Mouse (Mus musculus) neural tube, embryonic 12.5 days (tissue): Measurements from ENCODE around the gene Rad51b. TPM values are rescaled to one million over a fixed set of nuclear protein-coding genes. Genes with fewer than 3 reads are reported as not detected.

Experiments used
- ATAC-seq: fragments of 200-750 bp; cut with Nextera tagmentation; 2 replicates; pipeline ENCODE4 v1.8.0; 2017; ENCODE audit warnings: low read depth, mild to moderate bottlenecking, moderate TSS enrichment, moderate library complexity; ENCODE audit not compliant: low FRiP score
- H3K27ac ChIP-seq: fragments of 300-500 bp; sonication (generic); 2 replicates; pipeline ENCODE4 v1.5.1; 2016
- H3K27me3 ChIP-seq: fragments of 300-500 bp; sonication (generic); replicated peaks from 2 replicates; pipeline ENCODE4 v1.6.1; 2016; ENCODE audit warnings: mild to moderate bottlenecking
- H3K36me3 ChIP-seq: fragments of 300-500 bp; sonication (generic); 2 replicates; pipeline ENCODE4 v1.6.1; 2016; ENCODE audit warnings: mild to moderate bottlenecking
- H3K4me1 ChIP-seq: fragments of 300-500 bp; sonication (generic); 2 replicates; pipeline ENCODE4 v1.6.1; 2016
- H3K4me2 ChIP-seq: fragments of 300-500 bp; sonication (generic); replicated peaks from 2 replicates; pipeline ENCODE4 v1.6.1; 2016; ENCODE audit warnings: mild to moderate bottlenecking
- H3K4me3 ChIP-seq: fragments of 300-500 bp; sonication (generic); 2 replicates; pipeline ENCODE4 v1.5.1; 2016
- H3K9ac ChIP-seq: fragments of 300-500 bp; sonication (generic); 2 replicates; pipeline ENCODE4 v1.6.1; 2016; ENCODE audit warnings: mild to moderate bottlenecking
- H3K9me3 ChIP-seq: fragments of 300-500 bp; sonication (generic); 2 replicates; pipeline ENCODE4 v1.6.1; 2016; ENCODE audit warnings: mild to moderate bottlenecking
- WGBS: fragments of 180-500 bp; shearing (Covaris S2); methylation state at CpG from one replicate; pipeline ENCODE4 v1.1.7; 2016; 5-methylcytosine and 5-hydroxymethylcytosine counted together
- polyA plus RNA-seq: library from polyadenylated mRNA; unstranded; fragments of >200 nt; fragmentation: Nextera tagmentation; extraction: Ambion mirVana; gene quantifications from 2 replicates; pipeline ENCODE4 v1.2.1, GENCODE M21; 2016

Gene Rad51b
- polyA plus RNA-seq, 1 experiment from 2014 or later = 4.5 TPM

DNA sequence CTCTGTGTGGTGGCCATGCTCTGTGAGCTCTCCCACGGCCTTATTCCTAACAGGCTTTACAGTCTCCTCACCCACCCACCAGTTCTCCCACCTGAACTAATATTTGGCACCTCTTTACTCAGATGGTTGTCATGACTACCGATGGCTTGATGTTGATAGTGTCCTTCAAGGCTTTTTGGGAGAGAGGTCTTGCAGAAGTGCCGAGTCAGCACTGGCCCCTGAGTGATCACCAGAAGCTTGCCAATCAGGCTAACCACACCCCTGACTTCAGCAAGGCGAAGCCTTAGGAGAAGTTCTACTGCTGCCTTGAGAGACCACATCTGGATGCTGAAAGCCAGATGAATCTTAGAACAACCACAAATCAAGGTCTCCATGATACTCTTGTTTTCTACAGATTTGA lies 209.3 kb downstream of the Rad51b start:
- H3K4me3 ChIP-seq = no peak overlapping the region
- no peak overlapping the region for H3K27ac ChIP-seq
- no peak overlapping the region for H3K9ac ChIP-seq
- H3K27me3 ChIP-seq = no peaks in the 10 kb centered on the region
- H3K9me3 ChIP-seq = no peaks in the 10 kb centered on the region
- no peaks in the 10 kb centered on the region for H3K36me3 ChIP-seq
- no peak overlapping the region for H3K4me2 ChIP-seq
- ATAC-seq = no peak
- H3K4me1 ChIP-seq = peaks cover 30% of the 10 kb centered on the region
- WGBS = 74% methylated on average over 4 of the region's 4 CpGs

DNA sequence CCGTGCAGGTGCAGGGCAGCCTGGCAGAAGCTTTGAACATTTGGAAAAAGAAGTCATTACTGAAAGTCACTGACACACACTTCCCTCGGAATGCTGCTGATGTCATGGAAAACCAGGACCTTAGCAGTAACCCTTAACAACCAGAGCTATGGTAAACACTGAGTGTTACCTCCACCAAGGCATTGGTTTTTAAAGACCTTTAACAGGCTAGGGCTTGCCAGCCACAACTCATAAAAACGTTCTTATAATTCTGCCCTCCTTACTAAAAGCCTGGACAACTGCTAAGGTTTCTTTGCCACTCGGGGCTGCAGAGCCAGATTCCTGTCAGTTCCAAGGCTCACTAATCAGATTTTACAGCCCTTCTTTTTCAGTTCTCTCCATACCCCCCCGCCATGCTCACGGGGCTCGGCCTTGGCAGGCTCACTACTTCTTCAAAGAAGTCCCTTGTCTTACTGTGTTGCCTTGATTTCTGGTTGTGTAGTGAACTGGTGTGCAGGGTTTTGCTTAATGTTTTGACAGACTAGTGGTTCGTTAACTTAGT lies 210.1 kb downstream of the Rad51b start:
- no peaks in the 10 kb centered on the region for H3K9me3 ChIP-seq
- H3K36me3 ChIP-seq = no peaks in the 10 kb centered on the region
- ATAC-seq = no peak
- H3K4me2 ChIP-seq = no peak overlapping the region
- H3K9ac ChIP-seq = no peak overlapping the region
- 10% methylated on average over 8 of the region's 8 CpGs for WGBS
- peaks cover 38% of the 10 kb centered on the region for H3K4me1 ChIP-seq
- H3K27ac ChIP-seq = no peak overlapping the region
- no peaks in the 10 kb centered on the region for H3K27me3 ChIP-seq
- H3K4me3 ChIP-seq = no peak overlapping the region

DNA sequence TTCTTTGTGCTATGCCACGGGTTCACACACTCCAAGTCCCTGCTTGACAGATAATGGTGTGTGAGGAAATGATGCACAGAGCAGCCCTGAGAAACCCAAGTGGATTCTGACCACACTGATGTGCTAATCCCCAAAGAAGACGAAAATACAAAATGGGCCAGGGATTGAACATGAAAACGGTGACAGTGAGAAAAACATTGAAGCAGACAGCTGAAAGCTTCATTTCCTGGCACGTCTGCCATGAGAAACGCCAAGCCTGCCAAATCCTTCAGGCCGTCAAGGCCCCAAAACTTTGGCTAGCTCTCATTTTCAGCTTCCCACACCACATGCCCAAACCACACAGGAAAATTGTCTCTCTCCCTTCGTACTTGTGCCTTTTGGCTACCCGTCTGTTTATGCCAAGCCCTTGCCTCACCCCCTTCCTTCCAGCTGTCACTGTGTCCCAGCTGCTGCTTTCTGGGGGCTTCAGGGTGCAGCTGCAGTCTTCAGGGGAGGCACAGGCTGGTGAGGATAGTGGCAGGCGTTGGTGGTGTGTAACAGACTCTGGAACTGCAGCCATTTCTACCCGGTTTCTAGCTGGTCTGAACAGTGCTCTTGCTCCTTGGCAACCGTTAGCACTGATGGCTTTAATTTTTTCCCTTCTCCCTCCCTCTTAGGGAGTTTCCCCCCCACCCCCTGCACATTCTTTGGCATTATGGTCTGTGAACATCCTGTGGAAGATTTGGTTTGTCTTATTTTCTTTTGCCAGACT lies 214.5 kb downstream of the Rad51b start:
- Histone ChIP-seq H3K9me3 (no peaks in the 10 kb centered on the region), H3K4me1 (peaks cover 26% of the 10 kb centered on the region), H3K36me3 (no peaks in the 10 kb centered on the region), H3K4me3 (no peak overlapping the region), H3K27ac (no peak overlapping the region), H3K4me2 (no peak overlapping the region), H3K9ac (no peak overlapping the region), H3K27me3 (no peaks in the 10 kb centered on the region)
- 60% methylated on average over 11 of the region's 11 CpGs for WGBS
- no peak for ATAC-seq

DNA sequence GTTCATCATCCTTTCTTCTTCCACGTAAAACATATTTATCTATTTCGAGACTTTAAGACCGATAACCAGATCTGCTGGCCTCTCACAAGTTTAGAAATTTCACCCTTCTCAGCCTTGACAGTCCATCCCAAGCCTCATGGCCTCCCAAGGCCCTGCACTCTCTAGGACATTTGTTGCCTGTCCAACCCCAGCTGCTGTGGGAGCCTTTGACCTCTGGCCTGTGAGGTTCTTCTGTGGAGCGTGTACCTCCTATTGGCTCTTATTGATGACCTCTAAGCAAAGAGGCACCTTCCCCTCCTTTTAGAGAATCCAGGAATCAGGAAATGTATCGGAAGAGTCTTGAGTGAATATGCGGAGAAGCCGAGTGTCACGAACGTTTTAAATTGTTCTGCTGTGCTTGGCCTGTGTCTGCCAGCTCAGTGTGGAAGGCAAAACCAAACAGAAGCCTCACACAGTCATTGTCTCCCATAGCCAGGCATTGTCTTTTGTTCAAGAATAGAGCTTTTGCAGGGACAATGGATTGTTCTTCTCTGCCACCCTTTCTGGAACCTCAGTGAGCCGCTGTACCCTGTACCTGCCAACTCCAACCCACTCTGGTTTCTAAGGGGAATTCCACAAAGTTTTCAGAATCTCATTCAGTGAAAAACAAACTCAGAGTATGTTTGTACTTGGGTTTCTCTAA lies 215.3 kb downstream of the Rad51b start:
- H3K27me3 ChIP-seq = no peaks in the 10 kb centered on the region
- H3K9ac ChIP-seq = no peak overlapping the region
- H3K9me3 ChIP-seq = no peaks in the 10 kb centered on the region
- H3K4me3 ChIP-seq = no peak overlapping the region
- H3K27ac ChIP-seq = no peak overlapping the region
- H3K36me3 ChIP-seq = no peaks in the 10 kb centered on the region
- no peak overlapping the region for H3K4me2 ChIP-seq
- peaks cover 20% of the 10 kb centered on the region for H3K4me1 ChIP-seq
- WGBS = 70% methylated on average over 10 of the region's 10 CpGs
- no peak for ATAC-seq

DNA sequence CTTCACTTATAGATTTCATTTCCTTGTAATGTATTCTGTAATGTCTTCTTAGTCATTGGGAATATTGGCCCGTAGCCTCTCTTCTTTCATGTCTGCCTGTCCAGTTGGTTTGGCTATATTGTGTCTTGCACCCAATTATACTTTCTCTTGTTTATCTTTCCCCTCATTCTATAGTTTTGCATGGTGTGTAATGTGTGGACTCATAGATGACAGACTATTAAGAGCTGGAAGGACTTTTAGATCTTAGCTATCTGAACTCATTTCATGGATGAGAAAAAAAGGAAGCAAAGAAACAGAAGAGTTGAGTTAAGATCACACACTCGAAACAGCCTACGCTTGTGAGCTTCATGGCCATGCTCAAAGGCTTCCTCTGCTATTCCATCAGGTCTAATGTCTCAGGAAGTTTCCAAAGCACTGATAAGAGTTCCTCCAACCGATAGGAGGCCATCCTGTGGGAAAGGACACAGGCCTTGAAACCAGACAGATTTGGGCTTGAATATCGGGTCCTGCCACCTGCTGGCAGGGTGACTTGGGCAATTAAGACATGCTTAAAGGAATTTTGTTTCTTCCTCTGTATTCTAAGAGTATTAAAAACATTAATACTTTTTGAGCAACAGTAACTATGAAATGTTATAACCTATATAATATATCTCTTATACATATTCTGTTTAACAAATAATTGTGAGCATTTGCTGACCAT lies 216.1 kb downstream of the Rad51b start:
- Histone ChIP-seq H3K9ac (no peak overlapping the region), H3K4me1 (peaks cover 15% of the 10 kb centered on the region), H3K27me3 (no peaks in the 10 kb centered on the region), H3K4me2 (no peak overlapping the region), H3K36me3 (no peaks in the 10 kb centered on the region), H3K9me3 (no peaks in the 10 kb centered on the region), H3K4me3 (no peak overlapping the region), H3K27ac (no peak overlapping the region)
- no peak for ATAC-seq
- 91% methylated on average over 5 of the region's 5 CpGs for WGBS

DNA sequence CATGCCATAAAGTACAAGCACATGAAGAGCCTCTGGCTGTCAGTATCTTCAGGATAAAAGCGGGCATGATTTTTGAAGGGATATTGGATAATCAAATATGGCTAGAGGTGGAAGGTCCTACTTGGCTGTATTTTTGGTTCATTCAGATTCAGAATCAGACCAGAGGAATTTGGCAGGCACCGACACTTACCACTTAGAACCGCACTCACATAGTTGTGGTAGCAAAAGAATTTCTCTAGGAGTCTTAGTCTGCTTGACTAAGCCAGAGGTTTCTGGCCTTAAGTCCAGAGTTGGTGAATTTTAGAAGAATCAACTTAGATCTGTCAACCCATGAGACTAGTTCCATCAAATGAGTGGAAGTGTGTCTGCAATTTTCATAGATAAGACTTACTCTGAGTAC lies 217.6 kb downstream of the Rad51b start:
- H3K9ac ChIP-seq = no peak overlapping the region
- H3K4me1 ChIP-seq = peaks cover 15% of the 10 kb centered on the region
- H3K27ac ChIP-seq = no peak overlapping the region
- no peak for ATAC-seq
- 96% methylated on average over 3 of the region's 3 CpGs for WGBS
- H3K4me2 ChIP-seq = no peak overlapping the region
- H3K4me3 ChIP-seq = no peak overlapping the region
- no peaks in the 10 kb centered on the region for H3K36me3 ChIP-seq
- no peaks in the 10 kb centered on the region for H3K9me3 ChIP-seq
- no peaks in the 10 kb centered on the region for H3K27me3 ChIP-seq

DNA sequence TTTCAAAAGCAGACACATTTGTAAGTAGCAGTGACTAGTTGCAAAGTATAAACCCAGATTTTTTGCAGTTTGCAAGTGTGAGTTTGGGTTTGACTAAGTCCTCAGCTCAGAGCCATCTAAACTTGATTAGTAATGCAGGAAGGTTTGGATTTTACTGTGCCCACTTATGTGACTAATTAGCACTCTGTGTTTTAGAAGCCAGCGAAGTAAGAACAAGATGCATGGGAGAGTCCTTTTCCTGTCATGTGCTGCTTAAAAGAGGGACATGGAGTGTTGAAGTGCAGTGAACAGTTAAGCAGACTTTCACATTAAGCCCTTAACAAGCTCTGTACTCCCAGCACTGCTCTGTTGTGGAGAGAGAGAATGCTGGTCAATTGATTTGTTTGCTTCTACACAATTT lies 225.3 kb downstream of the Rad51b start:
- no peaks in the 10 kb centered on the region for H3K27me3 ChIP-seq
- no peak overlapping the region for H3K27ac ChIP-seq
- 50% methylated on average over 1 of the region's 1 CpGs for WGBS
- no peaks in the 10 kb centered on the region for H3K4me1 ChIP-seq
- H3K9ac ChIP-seq = no peak overlapping the region
- H3K36me3 ChIP-seq = no peaks in the 10 kb centered on the region
- H3K4me3 ChIP-seq = no peak overlapping the region
- H3K4me2 ChIP-seq = no peak overlapping the region
- no peak for ATAC-seq
- no peaks in the 10 kb centered on the region for H3K9me3 ChIP-seq

DNA sequence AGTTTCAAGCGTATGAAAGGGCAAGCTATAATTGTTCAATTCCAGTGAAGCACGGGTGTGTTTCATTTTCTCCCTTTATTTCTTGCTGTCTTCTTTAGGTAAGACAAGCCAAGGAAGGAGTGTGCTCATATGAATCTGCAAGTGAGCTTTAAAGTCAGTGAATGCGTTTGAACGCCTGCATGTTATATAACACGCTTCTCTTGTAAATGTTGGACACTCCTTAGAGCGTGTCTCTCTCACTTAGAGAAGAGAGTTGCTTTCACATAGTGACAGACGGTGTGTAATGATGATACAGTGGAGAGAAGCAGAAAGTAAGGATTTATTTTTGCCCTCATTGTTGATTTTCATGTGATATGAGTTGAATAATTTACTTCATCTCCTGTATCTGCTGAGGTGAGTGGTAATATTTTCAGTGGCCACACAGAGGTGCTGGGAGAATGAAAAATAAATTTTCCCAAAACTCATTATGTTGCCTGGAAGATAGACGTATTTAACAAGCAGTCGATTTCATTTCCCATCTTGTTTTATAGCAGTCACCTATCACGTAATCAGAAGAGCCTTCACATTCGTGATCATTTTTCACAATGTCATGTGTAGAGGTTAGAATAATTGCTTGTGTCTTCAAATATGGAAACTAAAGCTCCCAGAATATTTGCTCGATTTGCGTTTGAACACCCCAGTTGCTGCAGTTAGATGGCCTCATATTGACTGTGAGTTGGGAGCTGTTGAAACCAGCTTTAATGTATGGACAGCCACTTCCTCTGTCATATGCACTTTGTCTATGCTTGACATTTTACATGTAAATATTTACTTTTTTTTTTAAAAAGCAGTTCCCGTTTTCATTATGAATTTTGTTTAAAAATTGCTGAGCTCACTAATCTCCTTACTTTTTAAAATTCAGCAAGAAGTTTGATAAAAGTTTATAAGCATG lies 228.1 kb downstream of the Rad51b start:
- ATAC-seq = no peak
- 76% methylated on average over 14 of the region's 14 CpGs for WGBS

DNA sequence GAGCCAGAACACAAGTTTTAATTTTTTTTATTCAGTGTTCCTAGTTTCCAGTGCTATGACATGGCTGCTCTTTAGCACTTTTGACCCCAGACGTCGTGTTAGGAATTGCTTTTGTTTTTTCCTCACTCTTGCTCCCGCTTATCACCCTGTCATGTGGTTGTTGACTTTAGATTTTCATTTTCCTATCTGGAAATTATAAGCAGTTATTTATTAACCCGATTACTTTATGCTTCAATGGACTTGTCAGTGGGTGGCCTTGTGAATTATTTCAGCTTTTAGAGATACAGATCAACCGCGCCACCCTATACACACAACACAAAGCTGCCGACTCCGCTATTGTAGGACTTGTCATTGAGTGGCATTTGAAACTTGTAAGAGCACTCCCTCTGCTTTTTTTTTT lies 228.8 kb downstream of the Rad51b start:
- Histone ChIP-seq H3K9me3 (no peaks in the 10 kb centered on the region), H3K4me2 (no peak overlapping the region), H3K4me1 (peaks cover under 1% of the 10 kb centered on the region; the same call in 1 of the 2 replicates), H3K4me3 (no peak overlapping the region), H3K36me3 (no peaks in the 10 kb centered on the region), H3K9ac (no peak overlapping the region), H3K27me3 (no peaks in the 10 kb centered on the region), H3K27ac (no peak overlapping the region)
- 32% methylated on average over 8 of the region's 8 CpGs for WGBS
- no peak for ATAC-seq

More for the DNA sequence above, 228.1 kb downstream of the Rad51b start:
- H3K27me3 ChIP-seq = no peaks in the 10 kb centered on the region
- no peak overlapping the region for H3K4me3 ChIP-seq
- H3K27ac ChIP-seq = no peak overlapping the region
- no peak overlapping the region for H3K9ac ChIP-seq
- H3K4me2 ChIP-seq = no peak overlapping the region
- no peaks in the 10 kb centered on the region for H3K4me1 ChIP-seq
- no peaks in the 10 kb centered on the region for H3K9me3 ChIP-seq
- H3K36me3 ChIP-seq = no peaks in the 10 kb centered on the region

DNA sequence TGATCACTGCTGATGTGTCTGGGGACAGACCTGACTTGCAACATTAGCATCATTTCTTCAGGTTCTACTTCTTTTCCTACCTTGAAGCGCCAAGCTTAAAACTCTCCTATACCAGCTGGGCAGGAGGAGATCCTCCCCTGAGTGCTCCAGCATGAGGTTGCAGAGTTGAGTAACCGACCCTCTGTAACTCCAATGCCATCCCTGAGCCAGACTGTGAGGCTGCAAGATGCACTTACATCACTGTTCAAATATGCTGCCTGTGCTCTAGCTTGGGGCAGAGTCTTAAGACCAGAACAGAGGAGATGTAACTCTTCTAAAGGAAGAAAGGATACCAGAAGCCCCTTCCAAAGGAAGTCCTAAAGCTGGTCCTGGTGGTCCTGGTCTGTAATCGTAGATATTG lies 230.1 kb downstream of the Rad51b start:
- Histone ChIP-seq H3K36me3 (no peaks in the 10 kb centered on the region), H3K4me1 (peaks cover 5% of the 10 kb centered on the region; the same call in 1 of the 2 replicates), H3K9me3 (no peaks in the 10 kb centered on the region), H3K9ac (no peak overlapping the region), H3K27ac (no peak overlapping the region), H3K4me2 (no peak overlapping the region), H3K27me3 (no peaks in the 10 kb centered on the region), H3K4me3 (no peak overlapping the region)
- 84% methylated on average over 3 of the region's 3 CpGs for WGBS
- ATAC-seq = no peak

DNA sequence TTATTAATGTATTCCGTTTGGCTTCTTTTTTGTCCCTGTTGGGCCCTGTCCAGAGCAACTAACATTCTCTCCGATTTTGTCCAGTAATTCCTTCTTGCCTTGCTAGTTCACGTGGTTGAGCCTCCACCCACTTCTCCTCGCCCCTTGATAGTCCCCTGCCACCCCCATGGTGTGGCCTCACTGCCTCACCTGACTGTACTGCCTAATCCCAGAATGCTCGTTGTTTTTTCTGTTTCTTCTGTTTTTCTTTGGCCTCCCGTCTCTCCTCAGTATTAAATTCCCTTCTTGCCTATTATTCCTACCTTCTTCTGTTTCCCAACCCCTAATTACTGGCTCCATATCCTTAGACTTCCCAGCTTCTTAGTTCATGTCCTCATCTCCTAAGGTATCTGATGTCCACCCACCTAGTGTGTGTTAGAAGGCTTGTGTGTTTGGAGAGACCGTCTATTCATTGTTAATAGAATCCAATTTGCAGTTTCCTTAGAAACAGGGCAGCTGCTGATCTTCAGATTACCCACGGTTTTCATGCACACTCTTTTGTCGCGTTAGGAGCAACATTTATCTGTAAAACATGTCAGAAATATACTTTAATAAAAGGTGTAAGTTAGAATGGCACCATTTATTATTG lies 233.3 kb downstream of the Rad51b start:
- no peak overlapping the region for H3K9ac ChIP-seq
- H3K4me1 ChIP-seq = peaks cover 12% of the 10 kb centered on the region
- no peaks in the 10 kb centered on the region for H3K36me3 ChIP-seq
- 65% methylated on average over 10 of the region's 10 CpGs for WGBS
- no peak overlapping the region for H3K4me2 ChIP-seq
- no peaks in the 10 kb centered on the region for H3K9me3 ChIP-seq
- no peak for ATAC-seq
- H3K4me3 ChIP-seq = no peak overlapping the region
- no peak overlapping the region for H3K27ac ChIP-seq
- no peaks in the 10 kb centered on the region for H3K27me3 ChIP-seq
